Mouse (Mus musculus): ENCODE data around the gene Skint9. TPM values are rescaled to one million over a fixed set of nuclear protein-coding genes. Genes with fewer than 3 reads are reported as not detected.
"Not testable (repeated sequence)": the region's sequence is repeated elsewhere in the genome, so short reads cannot be mapped to it uniquely, and the experiment has no call there.

Skint9 gene
- total RNA-seq (2021): not detected
- long read RNA-seq, experiment 1: 0 reads
- long read RNA-seq, experiment 2: 0 reads

DNA sequence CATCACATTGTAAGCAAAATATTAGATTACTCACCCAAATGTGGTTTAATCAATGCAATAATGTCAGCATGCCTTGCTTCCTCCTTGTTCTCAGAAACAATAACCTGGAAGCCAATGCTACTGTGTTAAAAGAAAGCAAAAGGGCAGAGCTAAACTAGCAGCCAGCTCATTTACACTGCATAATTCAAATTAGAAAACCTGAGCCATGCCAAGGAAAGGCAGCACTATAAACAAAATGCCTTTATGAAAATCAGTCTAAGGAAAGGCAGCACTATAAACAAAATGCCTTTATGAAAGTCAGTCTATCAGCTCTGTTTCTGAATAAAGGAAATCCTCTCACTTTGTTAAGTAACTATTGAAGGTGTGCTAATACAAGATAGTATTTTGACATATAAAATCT is at the start of gene Skint9:
Gene Skint9 (minus strand): TSS at position 101 of the 400 bp plus-strand sequence.
- no peak for DNase-seq

DNA sequence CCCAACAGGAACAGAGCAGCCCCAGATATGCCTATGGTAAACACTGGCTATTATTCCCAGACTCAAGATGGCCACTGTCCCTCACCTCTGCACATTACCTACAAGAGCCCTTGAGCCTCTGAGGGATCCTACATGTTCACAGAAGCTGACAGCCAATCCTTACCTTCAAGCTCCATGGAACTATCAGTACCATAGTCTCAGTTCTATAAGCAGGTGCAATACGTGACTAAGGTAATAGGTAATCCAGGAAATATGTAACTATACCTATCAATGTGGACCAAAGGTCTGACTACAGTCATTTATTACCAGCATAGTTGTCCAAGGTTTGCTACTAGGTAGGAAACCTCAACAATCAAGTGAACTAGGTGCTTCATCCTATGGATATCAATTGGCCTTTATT is 1.1 kb downstream of the Skint9 start:
- no peak for DNase-seq

DNA sequence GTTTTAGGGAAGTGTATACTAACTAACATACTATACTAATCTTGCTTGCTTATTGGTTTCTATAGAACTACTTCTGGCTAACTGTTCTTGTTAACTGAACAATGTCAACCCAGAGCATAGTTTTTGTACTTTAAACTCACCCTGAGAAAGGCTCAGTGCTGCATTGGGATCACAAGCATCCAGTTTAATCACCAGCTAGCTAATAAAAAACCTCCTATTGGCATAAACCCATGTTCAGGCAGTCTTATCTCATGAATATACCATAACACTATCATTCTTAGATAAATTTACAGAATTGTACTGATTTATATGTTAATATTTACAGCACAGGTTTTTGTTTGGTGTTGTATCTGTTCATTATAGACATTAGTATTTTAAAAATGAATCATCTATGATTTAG is 1.6 kb downstream of the Skint9 start:
- no peak for DNase-seq

DNA sequence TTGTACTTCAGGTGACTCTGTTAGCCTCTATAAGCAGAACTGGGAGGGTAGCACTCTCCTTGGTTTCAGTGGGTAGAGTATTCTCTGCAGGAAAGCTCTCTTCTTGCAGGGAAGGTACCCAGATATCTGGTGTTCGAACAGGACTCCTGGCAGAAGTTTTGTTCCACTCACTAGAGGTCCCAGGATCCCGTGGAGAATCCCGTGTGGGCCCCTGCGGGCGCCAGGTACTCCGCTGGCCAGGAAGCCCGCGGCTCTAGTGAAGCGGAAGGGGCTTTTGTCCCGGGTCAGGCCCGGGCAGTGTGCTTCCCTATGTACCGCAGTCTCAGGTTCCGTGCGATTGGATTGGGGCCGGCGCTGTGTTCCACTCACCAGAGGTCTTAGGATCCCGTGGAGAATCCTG is 84.7 kb downstream of the Skint9 start:
- not testable (repeated sequence) for DNase-seq

Other genes with a start within 250 kb of the Skint9 start
- gene Skint3, start 201.7 kb downstream of the Skint9 start, total RNA-seq (2021): under 1 TPM in 1 of 2 experiments, not detected in 1; 0.06 TPM
- not detected for gene Skint2, start 123.2 kb upstream of the Skint9 start, total RNA-seq (2021)